Mouse (Mus musculus): Measurements from ENCODE around the gene 2410137M14Rik. TPM values are rescaled to one million over a fixed set of nuclear protein-coding genes. Genes with fewer than 3 reads are reported as not detected.

2410137M14Rik gene
- polyA plus RNA-seq, 1 experiment from 2014 or later: not detected

GRCm38 (mm10) chr17:36943691-36944090 is 37.3 kb downstream of the 2410137M14Rik start:
- H3K27me3 ChIP-seq (ENCODE audit: control insufficient read depth, insufficient read depth, low read length): peaks cover 31% of the 10 kb centered on the region
- H3K4me1 ChIP-seq (ENCODE audit: control insufficient read depth, insufficient read depth, low read length): peaks cover 6% of the 10 kb centered on the region; the same call in 1 of the 2 replicates
- 0 out of 2 replicates have a peak overlapping the region, but pooled peaks have one; percentile 56 for H3K9ac ChIP-seq (ENCODE audit: low read length)
- H3K36me3 ChIP-seq (ENCODE audit: control insufficient read depth, insufficient read depth, low read length): no peaks in the 10 kb centered on the region
- H3K9me3 ChIP-seq (replicated peaks; ENCODE audit: control insufficient read depth, low read length): no peaks in the 10 kb centered on the region
- H3K4me3 ChIP-seq (replicated peaks; ENCODE audit: low read length): peak overlapping the region; percentile 47
- no peak overlapping the region for H3K27ac ChIP-seq (ENCODE audit: low read length)
- no peak overlapping the region for H3K4me2 ChIP-seq (ENCODE audit: low read depth, low read length)
- ATAC-seq (ENCODE audit: insufficient read depth, low FRiP score): no peak
- 20% methylated on average over 5 of the region's 5 CpGs for WGBS

GRCm38 (mm10) chr17:36942791-36943471 is 38.1 kb downstream of the 2410137M14Rik start, which contains the start of gene Rnf39:
Rnf39 (plus strand) TSS chr17:36942918.
- Histone ChIP-seq H3K9me3 (replicated peaks; ENCODE audit: control insufficient read depth, low read length) (no peaks in the 10 kb centered on the region), H3K27me3 (ENCODE audit: control insufficient read depth, insufficient read depth, low read length) (peaks cover 31% of the 10 kb centered on the region), H3K27ac (ENCODE audit: low read length) (no peak within 1 kb of the TSS), H3K4me3 (replicated peaks; ENCODE audit: low read length) (peak within 1 kb of the TSS; percentile 47), H3K9ac (ENCODE audit: low read length) (peak within 1 kb of the TSS; percentile 56), H3K36me3 (ENCODE audit: control insufficient read depth, insufficient read depth, low read length) (no peaks in the 10 kb centered on the region), H3K4me2 (ENCODE audit: low read depth, low read length) (peak within 1 kb of the TSS; percentile 80), H3K4me1 (ENCODE audit: control insufficient read depth, insufficient read depth, low read length) (peaks cover 6% of the 10 kb centered on the region; the same call in 1 of the 2 replicates)
- ATAC-seq (ENCODE audit: insufficient read depth, low FRiP score): peak; percentile 9; the same call in 1 of the 2 replicates
- WGBS: 2% methylated on average over 58 of the region's 59 CpGs

- peak overlapping the region; percentile 47 for H3K4me3 ChIP-seq (replicated peaks; ENCODE audit: low read length)
- no peak overlapping the region for H3K27ac ChIP-seq (ENCODE audit: low read length)
- WGBS: 41% methylated on average over 10 of the region's 10 CpGs
- H3K9me3 ChIP-seq (replicated peaks; ENCODE audit: control insufficient read depth, low read length): no peaks in the 10 kb centered on the region
- H3K4me1 ChIP-seq (ENCODE audit: control insufficient read depth, insufficient read depth, low read length): peaks cover 2% of the 10 kb centered on the region; the same call in 1 of the 2 replicates
- H3K27me3 ChIP-seq (ENCODE audit: control insufficient read depth, insufficient read depth, low read length): peaks cover 31% of the 10 kb centered on the region
- peak overlapping the region; percentile 80 for H3K4me2 ChIP-seq (ENCODE audit: low read depth, low read length)
- H3K9ac ChIP-seq (ENCODE audit: low read length): no peak overlapping the region
- no peaks in the 10 kb centered on the region for H3K36me3 ChIP-seq (ENCODE audit: control insufficient read depth, insufficient read depth, low read length)
- peak; percentile 68 for ATAC-seq (ENCODE audit: insufficient read depth, low FRiP score)
Observed at GRCm38 (mm10) chr17:36942391-36942790, 38.6 kb downstream of the 2410137M14Rik start.

- H3K36me3 ChIP-seq (ENCODE audit: control insufficient read depth, insufficient read depth, low read length): no peaks in the 10 kb centered on the region
- H3K4me2 ChIP-seq (ENCODE audit: low read depth, low read length): no peak overlapping the region
- whole genome bisulfite sequencing: 65% methylated on average over 2 of the region's 2 CpGs
- no peaks in the 10 kb centered on the region for H3K4me1 ChIP-seq (ENCODE audit: control insufficient read depth, insufficient read depth, low read length)
- no peak overlapping the region for H3K9ac ChIP-seq (ENCODE audit: low read length)
- ATAC-seq (ENCODE audit: insufficient read depth, low FRiP score): no peak
- no peak overlapping the region for H3K4me3 ChIP-seq (replicated peaks; ENCODE audit: low read length)
- H3K27ac ChIP-seq (ENCODE audit: low read length): no peak overlapping the region
- peaks cover 20% of the 10 kb centered on the region for H3K27me3 ChIP-seq (ENCODE audit: control insufficient read depth, insufficient read depth, low read length)
- H3K9me3 ChIP-seq (replicated peaks; ENCODE audit: control insufficient read depth, low read length): no peaks in the 10 kb centered on the region
Observed at GRCm38 (mm10) chr17:36938056-36938455, 43.0 kb downstream of the 2410137M14Rik start.

GRCm38 (mm10) chr17:36931806-36932205 is 49.2 kb downstream of the 2410137M14Rik start:
- ATAC-seq (ENCODE audit: insufficient read depth, low FRiP score): no peak
- Histone ChIP-seq H3K9ac (ENCODE audit: low read length) (no peak overlapping the region), H3K36me3 (ENCODE audit: control insufficient read depth, insufficient read depth, low read length) (no peaks in the 10 kb centered on the region), H3K4me2 (ENCODE audit: low read depth, low read length) (no peak overlapping the region), H3K4me1 (ENCODE audit: control insufficient read depth, insufficient read depth, low read length) (no peaks in the 10 kb centered on the region), H3K4me3 (replicated peaks; ENCODE audit: low read length) (no peak overlapping the region), H3K27me3 (ENCODE audit: control insufficient read depth, insufficient read depth, low read length) (no peaks in the 10 kb centered on the region), H3K9me3 (replicated peaks; ENCODE audit: control insufficient read depth, low read length) (no peaks in the 10 kb centered on the region), H3K27ac (ENCODE audit: low read length) (no peak overlapping the region)
- WGBS: 59% methylated on average over 2 of the region's 2 CpGs

- Histone ChIP-seq H3K4me1 (ENCODE audit: control insufficient read depth, insufficient read depth, low read length) (no peaks in the 10 kb centered on the region), H3K27ac (ENCODE audit: low read length) (no peak overlapping the region), H3K4me2 (ENCODE audit: low read depth, low read length) (no peak overlapping the region), H3K9me3 (replicated peaks; ENCODE audit: control insufficient read depth, low read length) (no peaks in the 10 kb centered on the region), H3K9ac (ENCODE audit: low read length) (no peak overlapping the region), H3K4me3 (replicated peaks; ENCODE audit: low read length) (no peak overlapping the region), H3K27me3 (ENCODE audit: control insufficient read depth, insufficient read depth, low read length) (no peaks in the 10 kb centered on the region), H3K36me3 (ENCODE audit: control insufficient read depth, insufficient read depth, low read length) (no peaks in the 10 kb centered on the region)
- WGBS: 76% methylated on average over 4 of the region's 4 CpGs
- ATAC-seq (ENCODE audit: insufficient read depth, low FRiP score): no peak
Observed at GRCm38 (mm10) chr17:36931130-36931529, 49.9 kb downstream of the 2410137M14Rik start.

- no peak for ATAC-seq (ENCODE audit: insufficient read depth, low FRiP score)
- Histone ChIP-seq H3K4me2 (ENCODE audit: low read depth, low read length) (no peak overlapping the region), H3K9ac (ENCODE audit: low read length) (no peak overlapping the region), H3K4me3 (replicated peaks; ENCODE audit: low read length) (no peak overlapping the region), H3K27ac (ENCODE audit: low read length) (no peak overlapping the region), H3K4me1 (ENCODE audit: control insufficient read depth, insufficient read depth, low read length) (no peaks in the 10 kb centered on the region), H3K9me3 (replicated peaks; ENCODE audit: control insufficient read depth, low read length) (no peaks in the 10 kb centered on the region), H3K27me3 (ENCODE audit: control insufficient read depth, insufficient read depth, low read length) (no peaks in the 10 kb centered on the region), H3K36me3 (ENCODE audit: control insufficient read depth, insufficient read depth, low read length) (no peaks in the 10 kb centered on the region)
- 58% methylated on average over 6 of the region's 6 CpGs for WGBS
Observed at GRCm38 (mm10) chr17:36930233-36930632, 50.8 kb downstream of the 2410137M14Rik start.

GRCm38 (mm10) chr17:36929236-36929932 is 51.7 kb downstream of the 2410137M14Rik start:
- Histone ChIP-seq H3K9me3 (replicated peaks; ENCODE audit: control insufficient read depth, low read length) (no peaks in the 10 kb centered on the region), H3K9ac (ENCODE audit: low read length) (no peak overlapping the region), H3K27me3 (ENCODE audit: control insufficient read depth, insufficient read depth, low read length) (no peaks in the 10 kb centered on the region), H3K36me3 (ENCODE audit: control insufficient read depth, insufficient read depth, low read length) (no peaks in the 10 kb centered on the region), H3K4me3 (replicated peaks; ENCODE audit: low read length) (no peak overlapping the region), H3K27ac (ENCODE audit: low read length) (no peak overlapping the region; the same call in 1 of the 2 replicates), H3K4me2 (ENCODE audit: low read depth, low read length) (no peak overlapping the region), H3K4me1 (ENCODE audit: control insufficient read depth, insufficient read depth, low read length) (no peaks in the 10 kb centered on the region)
- WGBS: 67% methylated on average over 12 of the region's 12 CpGs
- no peak for ATAC-seq (ENCODE audit: insufficient read depth, low FRiP score)

Measured in stomach, embryonic 16.5 days (tissue).